Mouse (Mus musculus) CH12F3 (cell line): Measurements from ENCODE around the gene Btbd3.

ENCODE experiments used
- in situ Hi-C: fragments of 300-500 bp; cut with MboI; formaldehyde crosslinking; loops from 2 replicates; pipeline ENCODE4 v1.14.3; 2020; ENCODE audit warnings: low sequenced_read_pairs

Gene Btbd3

GRCm38 (mm10) chr2:138256411-138256810 is at the start of gene Btbd3:
Gene Btbd3 (plus strand): TSS chr2:138256565.
- in situ Hi-C loops, result no loop called here

- in situ Hi-C loops, result no loop called here
These were observed 40.8 kb upstream of the Btbd3 start for GRCm38 (mm10) chr2:138215561-138215960.

GRCm38 (mm10) chr2:138220269-138220668 is 36.1 kb upstream of the Btbd3 start:
- in situ Hi-C loops, result no loop called here

GRCm38 (mm10) chr2:138232247-138232646 is 24.1 kb upstream of the Btbd3 start:
- in situ Hi-C loops, result no loop called here

GRCm38 (mm10) chr2:138236149-138236548 is 20.2 kb upstream of the Btbd3 start:
- in situ Hi-C loops, result no loop called here

DNA sequence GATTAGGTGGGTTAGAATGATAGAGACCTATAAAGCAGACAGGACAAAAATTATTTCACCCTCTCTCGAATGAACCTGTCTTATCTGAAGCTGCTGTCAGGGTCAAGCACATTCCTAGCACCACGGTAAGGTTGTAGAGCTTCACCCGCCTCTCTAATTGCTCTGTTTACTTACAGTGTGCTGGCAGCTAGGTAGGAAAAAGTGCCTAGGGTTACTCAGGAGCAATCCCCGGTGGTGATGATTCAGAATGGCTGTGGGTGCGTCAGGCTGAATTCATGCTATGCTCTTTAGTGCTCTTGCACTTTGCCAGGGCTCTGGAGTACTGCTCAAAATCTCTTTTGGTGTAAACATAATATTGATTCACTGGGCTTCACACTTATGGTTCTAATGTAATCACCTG is 13.9 kb upstream of the Btbd3 start:
- in situ Hi-C loops, result no loop called here

GRCm38 (mm10) chr2:138245631-138246289 is 10.6 kb upstream of the Btbd3 start:
- in situ Hi-C loops, result no loop called here

DNA sequence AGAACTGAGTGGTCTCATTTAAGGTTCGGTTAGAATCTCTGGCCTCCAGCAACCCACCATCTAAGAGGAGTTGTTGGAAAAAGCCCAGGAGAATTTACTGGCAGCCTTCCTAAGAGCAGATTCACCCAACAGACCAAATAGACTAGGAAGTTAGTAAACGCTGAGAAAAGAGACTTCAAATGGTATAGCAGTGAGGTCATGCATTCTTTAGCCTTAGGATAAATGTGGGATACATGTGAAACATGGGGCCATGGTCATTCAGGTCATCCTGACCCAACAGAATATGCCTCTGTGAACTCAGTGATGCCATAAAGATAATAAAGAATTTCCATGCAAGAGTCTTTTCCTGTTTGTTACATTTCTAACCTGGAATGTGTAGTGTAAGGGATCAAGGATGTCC is 8.4 kb upstream of the Btbd3 start:
- in situ Hi-C loops, result no loop called here

- in situ Hi-C loops, result no loop called here
These were observed 596 bp downstream of the Btbd3 start for GRCm38 (mm10) chr2:138256851-138257471.

DNA sequence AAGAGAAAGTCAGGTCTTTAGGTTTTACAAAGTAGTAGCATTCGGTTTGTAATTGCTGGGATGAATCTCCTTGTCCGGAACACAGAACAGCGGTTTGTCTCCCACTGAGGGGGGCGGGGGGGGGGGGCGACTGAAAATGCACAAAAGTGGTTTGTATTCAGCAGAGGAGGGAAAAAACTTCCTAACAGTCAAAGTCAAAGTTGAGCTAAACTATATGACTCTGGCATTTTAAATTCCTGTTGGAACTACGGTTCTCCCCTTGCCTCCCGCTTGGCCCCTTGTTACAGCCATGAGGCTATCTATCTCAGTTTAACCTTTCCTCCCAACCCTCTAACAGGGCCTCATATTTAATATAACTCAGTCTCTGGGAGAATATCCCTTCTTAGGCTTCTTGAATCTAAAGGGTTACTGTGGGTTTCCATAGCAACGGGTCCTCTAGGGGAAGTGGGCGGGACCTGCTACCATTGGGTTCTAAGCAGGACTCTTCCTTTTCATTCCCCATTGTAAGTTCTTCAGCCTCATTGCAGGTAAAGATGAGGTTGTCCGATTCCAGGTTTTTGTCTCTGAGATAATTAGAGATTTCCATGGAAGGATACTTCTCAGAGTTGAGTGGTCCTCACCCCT is 1.4 kb downstream of the Btbd3 start:
- in situ Hi-C loops, result no loop called here

DNA sequence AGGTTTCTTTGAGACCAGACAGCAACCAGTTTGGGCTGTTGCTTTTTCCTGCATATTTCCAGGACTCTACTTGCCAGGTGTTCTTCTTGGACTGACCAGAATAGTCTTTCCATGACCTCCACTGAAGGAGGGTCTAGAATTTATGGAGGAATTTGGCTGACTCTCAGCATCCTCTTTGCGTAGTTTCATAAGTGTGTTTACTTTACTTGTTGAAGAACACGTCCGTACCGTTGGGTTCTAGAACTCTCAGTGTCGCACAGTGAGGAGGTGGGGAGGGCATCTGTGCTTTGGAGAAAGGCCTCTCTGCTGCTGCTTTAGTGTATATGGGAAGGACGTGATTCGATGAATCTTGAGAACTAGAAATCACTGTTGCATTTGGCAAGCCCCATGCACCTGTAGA is 4.8 kb downstream of the Btbd3 start:
- in situ Hi-C loops, result no loop called here

GRCm38 (mm10) chr2:138262885-138263284 is 6.5 kb downstream of the Btbd3 start:
- in situ Hi-C loops, result no loop called here

- in situ Hi-C loops, result no loop called here
These were observed 9.1 kb downstream of the Btbd3 start for GRCm38 (mm10) chr2:138265356-138266005.

GRCm38 (mm10) chr2:138266679-138267078 is 10.3 kb downstream of the Btbd3 start:
- in situ Hi-C loops, result no loop called here

GRCm38 (mm10) chr2:138267852-138268513 is 11.6 kb downstream of the Btbd3 start:
- in situ Hi-C loops, result no loop called here

DNA sequence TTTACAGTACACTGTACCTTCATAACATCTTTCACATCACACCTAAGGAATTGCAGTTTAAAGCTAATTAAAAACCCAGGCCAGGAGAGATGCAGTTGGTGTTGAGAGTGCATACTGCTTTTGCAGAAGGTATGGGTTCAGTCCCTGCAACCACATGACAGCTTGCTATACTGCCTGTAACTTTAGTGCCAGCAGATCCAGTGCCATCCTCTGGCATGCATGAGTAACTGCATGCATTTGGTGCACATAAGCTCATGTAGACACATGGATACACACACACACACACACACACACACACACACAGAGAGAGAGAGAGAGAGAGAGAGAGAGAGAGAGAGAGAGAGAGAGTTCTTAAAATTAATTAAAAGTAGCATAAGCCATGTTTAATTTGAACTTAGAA is 13.0 kb downstream of the Btbd3 start:
- in situ Hi-C loops, result no loop called here

DNA sequence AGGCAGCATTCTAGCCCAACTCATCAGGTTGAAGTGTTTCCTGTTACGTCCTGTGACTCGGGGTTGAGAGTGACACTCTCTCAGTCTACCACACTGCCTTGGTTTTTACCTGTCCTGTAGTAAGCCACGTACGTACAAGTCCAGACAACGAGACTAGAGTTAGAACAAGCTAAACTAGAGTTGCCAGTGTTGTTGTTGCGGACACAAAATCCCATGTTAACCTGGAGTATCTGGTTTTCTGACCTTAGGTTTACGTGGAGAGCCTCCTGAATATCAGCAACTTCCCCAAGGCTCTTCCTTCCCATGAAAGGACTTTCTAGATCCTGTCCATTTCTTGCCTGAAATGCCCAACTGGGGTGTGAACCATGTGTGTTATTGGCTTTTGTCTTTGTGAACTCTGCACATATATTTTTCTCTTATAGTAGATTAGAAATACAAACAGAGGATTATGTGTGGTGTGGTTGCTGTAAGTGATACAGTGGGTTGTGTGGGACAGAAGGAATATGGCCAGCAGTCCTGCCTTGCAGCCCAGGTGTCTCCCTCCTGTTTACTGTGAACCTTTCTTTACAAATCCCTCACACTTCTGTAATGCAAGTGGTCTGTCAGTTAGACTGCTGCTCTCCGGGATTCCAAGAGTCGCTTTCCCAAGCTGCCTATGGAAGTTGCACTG is 17.2 kb downstream of the Btbd3 start:
- in situ Hi-C loops, result no loop called here

GRCm38 (mm10) chr2:138274086-138274485 is 17.7 kb downstream of the Btbd3 start:
- in situ Hi-C loops, result no loop called here

- in situ Hi-C loops, result no loop called here
These were observed 21.7 kb downstream of the Btbd3 start for GRCm38 (mm10) chr2:138277842-138278691.
